Mouse (Mus musculus) adrenal gland, postnatal 10 days (tissue): ENCODE measurements around the gene Pycr2. TPM values are rescaled to one million over a fixed set of nuclear protein-coding genes. Genes with fewer than 3 reads are reported as not detected.

Experiments used
- DNase-seq: peaks from one replicate; pipeline ENCODE4 v3.0.0; 2021; ENCODE audit warnings: mixed read lengths
- total RNA-seq, 2 experiments: library from RNA; stranded (reverse); gene quantifications; 2 replicates each; pipeline ENCODE4 v1.2.3; 2021

Gene Pycr2
- total RNA-seq, 2 experiments from 2014 or later = 32.6 to 34.7 TPM

DNA sequence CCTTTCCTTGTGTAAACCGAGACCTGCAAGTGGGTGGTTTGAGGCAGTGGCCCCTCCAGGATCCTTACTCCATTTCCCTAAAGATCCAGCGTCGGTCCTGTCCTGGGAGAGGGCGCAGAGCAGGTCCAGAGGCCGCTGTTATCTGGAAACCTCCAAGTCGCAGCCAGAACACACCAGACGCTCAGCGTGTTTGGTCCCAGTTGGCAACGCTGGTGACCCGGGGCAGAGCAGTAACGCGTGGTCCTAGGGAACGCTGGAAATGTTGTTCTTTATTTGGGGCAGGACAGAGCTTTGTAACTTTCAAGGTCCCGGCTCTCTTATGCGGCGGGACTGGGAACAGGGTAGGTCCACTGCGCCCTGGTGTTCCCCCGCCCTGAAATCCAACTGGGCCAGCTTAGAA lies 37.6 kb downstream of the Pycr2 start:
- DNase-seq = peak; percentile 54

GRCm38 (mm10) chr1:180942166-180943031 lies 38.3 kb downstream of the Pycr2 start, which contains the start of gene Tmem63a:
Gene Tmem63a (plus strand): TSS chr1:180942344.
- DNase-seq = peak; percentile 84

GRCm38 (mm10) chr1:180943032-180943644 lies 39.0 kb downstream of the Pycr2 start:
- DNase-seq = no peak

DNA sequence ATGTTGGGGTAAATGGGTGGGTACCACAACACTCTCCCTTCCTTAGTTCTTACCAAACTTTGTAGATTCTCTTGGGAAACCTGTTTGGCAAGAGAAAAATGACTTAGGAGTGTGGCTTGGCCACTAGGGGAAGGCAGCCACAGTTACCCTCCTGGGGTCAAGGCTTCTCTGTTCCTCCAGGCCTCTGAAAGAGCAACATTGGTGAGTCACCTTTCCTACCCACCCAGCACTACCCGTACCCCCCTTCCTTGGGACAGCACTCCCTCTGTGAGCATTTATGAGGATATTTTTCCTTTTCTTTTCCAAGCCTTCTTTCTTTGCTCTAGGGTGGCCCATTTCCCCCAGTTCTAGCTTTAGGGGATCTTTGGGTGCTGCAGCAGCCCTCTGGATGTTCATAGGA lies 39.8 kb downstream of the Pycr2 start:
- DNase-seq = peak; percentile 53

- DNase-seq = peak; percentile 45
These were observed 40.5 kb downstream of the Pycr2 start for GRCm38 (mm10) chr1:180944553-180944952.

DNA sequence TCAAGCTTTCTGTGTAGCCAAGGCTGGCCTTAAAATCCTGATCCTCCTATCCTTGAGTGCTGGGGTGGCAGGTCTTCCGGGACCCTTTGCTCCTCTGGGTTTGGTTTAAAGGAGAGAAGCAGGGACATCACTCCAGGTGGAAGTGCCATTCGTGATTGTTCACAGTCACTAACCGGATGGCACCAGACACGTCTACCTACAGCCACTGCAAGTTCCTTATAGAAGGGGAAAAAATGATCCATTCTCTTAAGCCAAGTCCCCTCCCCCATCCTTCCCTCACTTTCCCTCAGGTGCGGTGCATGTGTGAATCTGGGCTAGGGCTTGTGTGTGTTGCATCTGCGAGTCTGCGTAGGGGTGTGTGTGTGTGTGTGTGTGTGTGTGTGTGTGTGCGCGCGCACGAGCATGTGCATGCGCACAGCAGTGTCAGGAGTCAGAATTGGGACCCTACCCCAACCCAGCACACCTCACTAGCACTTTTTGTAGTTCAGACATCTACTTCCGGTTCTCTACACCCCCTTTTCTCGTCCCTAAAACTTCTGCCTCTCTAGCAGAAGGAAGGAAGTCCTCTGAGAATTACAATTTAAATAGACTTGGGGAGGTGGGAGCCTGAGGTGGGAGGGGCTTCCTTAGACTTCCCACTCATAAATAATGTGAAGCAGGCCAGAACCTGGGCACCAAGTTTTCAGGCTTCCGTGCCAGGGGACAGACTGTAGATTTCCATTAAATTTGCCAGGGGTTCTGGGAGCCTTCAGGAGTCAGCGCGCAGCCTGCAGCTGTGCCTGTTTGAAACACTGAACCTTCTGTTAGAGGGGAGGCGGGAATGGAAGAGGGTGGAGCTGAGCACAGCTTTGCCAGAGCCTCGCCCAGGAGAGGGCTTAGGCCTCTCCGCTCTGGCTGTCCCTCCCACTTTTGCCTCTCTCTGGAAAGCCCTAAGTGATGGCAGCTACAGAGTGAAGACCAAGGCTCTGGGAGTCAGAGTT lies 41.2 kb downstream of the Pycr2 start:
- peak; percentile 66 for DNase-seq

- DNase-seq = peak; percentile 83
These were observed 42.4 kb downstream of the Pycr2 start for GRCm38 (mm10) chr1:180946448-180946847.

- DNase-seq = no peak
These were observed 48.1 kb downstream of the Pycr2 start for GRCm38 (mm10) chr1:180952085-180952746.

DNA sequence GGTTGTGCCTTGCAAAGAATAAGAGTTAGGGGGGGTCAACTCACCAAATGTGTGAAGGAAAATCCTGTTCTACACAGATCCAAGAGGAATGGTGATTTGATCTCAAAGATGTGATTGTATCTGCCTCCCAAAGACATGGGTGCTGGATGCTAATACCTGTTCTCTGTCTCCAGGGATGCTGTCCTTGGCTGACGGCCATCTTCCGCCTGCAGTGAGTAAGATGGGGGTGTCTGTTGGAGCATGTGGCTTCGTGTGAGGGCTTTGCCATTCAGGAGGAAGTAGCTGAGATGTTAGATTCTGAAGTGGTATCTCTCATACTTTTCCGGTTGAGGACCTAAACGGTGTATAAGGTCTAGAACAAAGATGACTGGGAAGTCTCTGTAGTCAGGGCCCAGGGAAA lies 48.7 kb downstream of the Pycr2 start:
- no peak for DNase-seq

DNA sequence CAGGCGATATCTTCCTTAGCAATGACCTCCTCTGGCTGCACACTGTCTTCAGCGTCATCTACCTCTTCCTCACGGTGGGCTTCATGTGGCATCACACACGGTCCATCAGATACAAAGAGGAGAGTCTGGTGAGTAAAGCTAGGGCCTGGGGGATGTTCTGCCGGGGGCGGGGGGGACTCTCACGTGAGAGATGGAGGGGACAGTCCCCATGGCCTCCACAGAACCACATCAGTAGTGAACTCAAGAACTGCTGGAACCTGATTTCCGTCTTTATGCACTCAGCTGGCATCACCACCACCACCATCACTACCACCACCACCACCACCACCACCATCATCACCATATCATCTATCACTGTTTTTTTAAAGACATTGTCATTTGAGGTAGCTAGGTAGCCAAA lies 52.3 kb downstream of the Pycr2 start:
- no peak for DNase-seq

DNA sequence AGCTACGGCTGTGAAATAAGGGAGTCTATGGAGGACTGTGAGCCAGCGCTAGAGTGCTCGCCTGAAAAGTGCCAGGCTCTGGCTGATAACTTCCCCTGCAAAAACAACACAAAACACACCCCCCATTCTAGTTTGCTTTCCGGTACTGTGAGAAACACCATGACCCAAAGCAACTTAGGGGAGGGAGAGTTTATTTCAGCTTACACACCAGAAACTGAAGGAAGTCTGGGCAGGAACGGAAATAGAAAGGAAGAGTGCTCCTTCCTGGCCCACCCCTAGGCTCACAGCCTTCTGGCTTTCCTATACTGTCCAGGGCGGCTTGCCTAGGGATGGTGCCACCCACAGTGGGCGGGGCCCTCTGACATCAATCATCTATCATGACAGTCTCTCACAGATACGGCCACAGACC lies 52.9 kb downstream of the Pycr2 start:
- peak; percentile 65 for DNase-seq

Other genes with a start within 250 kb of the Pycr2 start
- gene Mixl1, start 207.3 kb upstream of the Pycr2 start, total RNA-seq = not detected
- 10 to 100 TPM; 38.9 to 40.6 TPM for gene Acbd3, start 178.2 kb upstream of the Pycr2 start, total RNA-seq
- gene H3f3a, start 90.3 kb upstream of the Pycr2 start, total RNA-seq = 100 to 1,000 TPM; 809 to 834 TPM
- gene Sde2, start 53.2 kb upstream of the Pycr2 start, total RNA-seq = 10 to 100 TPM; 21.7 to 22.6 TPM
- under 1 TPM; 0.48 to 1.00 TPM for gene Lefty2, start 11.2 kb upstream of the Pycr2 start, total RNA-seq
- gene Lefty1, start 30.7 kb downstream of the Pycr2 start, total RNA-seq = under 1 TPM; 0.63 to 0.79 TPM
- 10 to 100 TPM; 24.7 to 27.3 TPM for gene Tmem63a, start 38.1 kb downstream of the Pycr2 start, total RNA-seq
- gene Ephx1, start 116.6 kb downstream of the Pycr2 start, total RNA-seq = 10 to 100 TPM; 61.5 to 67.2 TPM
- under 1 TPM in 1 of 2 experiments, not detected in 1; 0.12 TPM for gene 9130409I23Rik, start 146.9 kb downstream of the Pycr2 start, total RNA-seq
- 10 to 100 TPM; 14.4 to 20.6 TPM for gene Nvl, start 239.9 kb downstream of the Pycr2 start, total RNA-seq
- gene Cnih4, start 240.4 kb downstream of the Pycr2 start, total RNA-seq = 10 to 100 TPM; 38.1 to 40.9 TPM